Mouse (Mus musculus) hindbrain, embryonic 10.5 days (tissue): ENCODE data around the gene Tnip1. TPM values are rescaled to one million over a fixed set of nuclear protein-coding genes. Genes with fewer than 3 reads are reported as not detected.
A peak's percentile ranks its signal among the peaks of the same experiment; 100 is the strongest.

Source experiments
- DNase-seq: peaks from one replicate; pipeline ENCODE4 v3.0.0-alpha.2; 2017; ENCODE audit warnings: low spot score
- H3K27ac ChIP-seq: fragments of 300-500 bp; sonication (generic); 2 replicates; pipeline ENCODE4 v1.5.1; 2016; ENCODE audit warnings: mild to moderate bottlenecking, moderate library complexity
- H3K27me3 ChIP-seq: fragments of 300-500 bp; sonication (generic); 2 replicates; pipeline ENCODE4 v1.6.1; 2016; ENCODE audit warnings: mild to moderate bottlenecking; ENCODE audit not compliant: poor library complexity, insufficient read depth, severe bottlenecking
- H3K36me3 ChIP-seq: fragments of 300-500 bp; sonication (generic); 2 replicates; pipeline ENCODE4 v1.6.1; 2016; ENCODE audit warnings: mild to moderate bottlenecking, moderate library complexity
- H3K4me1 ChIP-seq: fragments of 300-500 bp; sonication (generic); replicated peaks from 2 replicates; pipeline ENCODE4 v1.6.1; 2016; ENCODE audit warnings: mild to moderate bottlenecking
- H3K4me3 ChIP-seq: fragments of 300-500 bp; sonication (generic); 2 replicates; pipeline ENCODE4 v1.5.1; 2016; ENCODE audit warnings: mild to moderate bottlenecking, moderate library complexity
- H3K9me3 ChIP-seq: fragments of 300-500 bp; sonication (generic); 2 replicates; pipeline ENCODE4 v1.6.1; 2016; ENCODE audit warnings: mild to moderate bottlenecking, moderate library complexity
- WGBS: fragments of 180-500 bp; shearing (Covaris S2); methylation state at CpG from one replicate; pipeline ENCODE4 v1.1.7; 2016; 5-methylcytosine and 5-hydroxymethylcytosine counted together
- polyA plus RNA-seq: library from polyadenylated mRNA; unstranded; fragments of >200 nt; fragmentation: Nextera tagmentation; extraction: Ambion mirVana; gene quantifications from 2 replicates; pipeline ENCODE4 v1.2.1, GENCODE M21; 2016

The Tnip1 gene
- 14.2 and 14.7 TPM in 2 replicates for polyA plus RNA-seq

GRCm38 (mm10) chr11:54962810-54963209 is at the start of gene Tnip1:
Gene Tnip1 (minus strand): TSS chr11:54962917.
- 32% methylated on average over 6 of the region's 6 CpGs for WGBS
- Histone ChIP-seq H3K36me3 (no peaks in the 10 kb centered on the region), H3K9me3 (no peaks in the 10 kb centered on the region), H3K27me3 (no peaks in the 10 kb centered on the region), H3K27ac (0 out of 2 replicates have a peak within 1 kb of the TSS, but pooled peaks have one; percentile 18), H3K4me3 (no peak within 1 kb of the TSS), H3K4me1 (peaks cover 16% of the 10 kb centered on the region; the same call in 1 of the 2 replicates)
- DNase-seq: no peak

- no peak overlapping the region for H3K27ac ChIP-seq
- no peak for DNase-seq
- H3K27me3 ChIP-seq: no peaks in the 10 kb centered on the region
- no peaks in the 10 kb centered on the region for H3K9me3 ChIP-seq
- peaks cover 53% of the 10 kb centered on the region for H3K36me3 ChIP-seq
- WGBS: 87% methylated on average over 3 of the region's 3 CpGs
- H3K4me3 ChIP-seq: no peak overlapping the region
- peaks cover 15% of the 10 kb centered on the region; the same call in 1 of the 2 replicates for H3K4me1 ChIP-seq
Observed at GRCm38 (mm10) chr11:55011440-55011839, 48.7 kb upstream of the Tnip1 start.

GRCm38 (mm10) chr11:55008230-55008629 is 45.5 kb upstream of the Tnip1 start:
- Histone ChIP-seq H3K27me3 (no peaks in the 10 kb centered on the region), H3K4me3 (no peak overlapping the region), H3K9me3 (no peaks in the 10 kb centered on the region), H3K36me3 (peaks cover 52% of the 10 kb centered on the region), H3K27ac (no peak overlapping the region), H3K4me1 (peaks cover 8% of the 10 kb centered on the region; the same call in 1 of the 2 replicates)
- 79% methylated on average over 6 of the region's 6 CpGs for WGBS
- no peak for DNase-seq

GRCm38 (mm10) chr11:55005684-55006083 is 43.0 kb upstream of the Tnip1 start:
- Histone ChIP-seq H3K36me3 (peaks cover 54% of the 10 kb centered on the region), H3K4me3 (no peak overlapping the region), H3K9me3 (peaks cover 4% of the 10 kb centered on the region; the same call in 1 of the 2 replicates), H3K27me3 (no peaks in the 10 kb centered on the region), H3K27ac (no peak overlapping the region), H3K4me1 (peaks cover 5% of the 10 kb centered on the region; the same call in 1 of the 2 replicates)
- 82% methylated on average over 5 of the region's 5 CpGs for WGBS
- no peak for DNase-seq

DNA sequence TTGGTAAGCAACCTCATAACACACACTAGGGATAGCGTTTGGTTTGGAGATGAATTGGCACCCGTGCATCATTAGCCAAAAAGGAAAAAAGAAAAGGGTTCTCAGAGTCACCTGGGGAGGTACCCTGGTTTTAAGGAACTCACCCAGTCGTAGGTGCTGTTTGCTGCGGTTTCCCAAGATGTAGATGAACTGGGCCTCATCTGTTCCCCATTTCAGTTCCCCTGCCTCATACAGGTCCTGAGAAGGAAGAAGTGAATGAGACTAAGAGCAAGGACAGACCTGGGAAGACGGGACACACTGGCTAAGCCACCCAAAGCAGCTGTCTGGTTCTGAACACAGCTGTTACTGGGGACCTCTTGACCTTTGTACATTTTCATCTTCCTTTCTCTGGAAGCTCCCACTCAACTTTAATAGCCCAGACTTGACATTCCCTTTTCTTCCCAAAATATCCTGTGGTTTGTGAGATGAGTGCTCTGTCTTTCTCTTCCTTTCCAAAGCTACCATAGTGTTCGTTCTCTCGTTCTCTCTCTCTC is 42.3 kb upstream of the Tnip1 start:
- peaks cover 54% of the 10 kb centered on the region for H3K36me3 ChIP-seq
- no peaks in the 10 kb centered on the region for H3K27me3 ChIP-seq
- 80% methylated on average over 7 of the region's 7 CpGs for WGBS

GRCm38 (mm10) chr11:54998708-54999107 is 36.0 kb upstream of the Tnip1 start:
- Histone ChIP-seq H3K27me3 (no peaks in the 10 kb centered on the region), H3K27ac (0 out of 2 replicates have a peak overlapping the region, but pooled peaks have one; percentile 30), H3K9me3 (peaks cover 4% of the 10 kb centered on the region; the same call in 1 of the 2 replicates), H3K36me3 (peaks cover 27% of the 10 kb centered on the region), H3K4me1 (peaks cover 3% of the 10 kb centered on the region), H3K4me3 (no peak overlapping the region)
- DNase-seq: no peak
- WGBS: 67% methylated on average over 2 of the region's 2 CpGs

More for the DNA sequence above, 42.3 kb upstream of the Tnip1 start:
- H3K27ac ChIP-seq: no peak overlapping the region
- no peak overlapping the region for H3K4me3 ChIP-seq
- DNase-seq: no peak
- H3K4me1 ChIP-seq: peaks cover 5% of the 10 kb centered on the region; the same call in 1 of the 2 replicates
- H3K9me3 ChIP-seq: peaks cover 4% of the 10 kb centered on the region; the same call in 1 of the 2 replicates

DNA sequence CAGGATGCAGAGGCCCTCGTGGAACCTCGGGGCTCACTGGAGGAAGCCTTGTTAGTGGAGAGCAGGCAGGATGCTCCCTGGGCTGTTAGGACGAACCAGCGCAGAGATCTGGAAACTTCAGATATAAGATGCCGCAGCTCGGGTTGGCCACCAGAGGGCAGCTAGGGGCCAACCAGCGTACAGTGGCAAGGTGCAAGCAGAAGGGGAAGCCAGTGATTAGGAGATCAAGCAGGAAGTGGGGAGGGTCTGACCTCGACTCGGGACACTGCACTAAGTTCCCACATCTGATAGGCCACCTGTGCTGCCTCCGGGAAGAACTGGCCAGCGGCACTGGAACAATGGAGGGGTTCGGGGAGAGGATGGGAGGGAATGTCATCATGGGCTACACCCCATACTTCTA is 35.6 kb upstream of the Tnip1 start:
- H3K27me3 ChIP-seq: no peaks in the 10 kb centered on the region
- H3K27ac ChIP-seq: 0 out of 2 replicates have a peak overlapping the region, but pooled peaks have one; percentile 30
- H3K4me1 ChIP-seq: peaks cover 3% of the 10 kb centered on the region
- H3K9me3 ChIP-seq: peaks cover 4% of the 10 kb centered on the region; the same call in 1 of the 2 replicates
- 8% methylated on average over 12 of the region's 12 CpGs for WGBS
- H3K4me3 ChIP-seq: no peak overlapping the region
- peak; percentile 72 for DNase-seq
- peaks cover 23% of the 10 kb centered on the region for H3K36me3 ChIP-seq

GRCm38 (mm10) chr11:54996176-54996575 is 33.5 kb upstream of the Tnip1 start:
- Histone ChIP-seq H3K27me3 (no peaks in the 10 kb centered on the region), H3K9me3 (peaks cover 4% of the 10 kb centered on the region; the same call in 1 of the 2 replicates), H3K4me3 (no peak overlapping the region), H3K36me3 (peaks cover 13% of the 10 kb centered on the region), H3K27ac (no peak overlapping the region), H3K4me1 (peaks cover 3% of the 10 kb centered on the region)
- DNase-seq: no peak
- 66% methylated on average over 7 of the region's 7 CpGs for WGBS

GRCm38 (mm10) chr11:54989920-54990319 is 27.2 kb upstream of the Tnip1 start:
- no peak overlapping the region for H3K4me3 ChIP-seq
- H3K36me3 ChIP-seq: peaks cover 6% of the 10 kb centered on the region; the same call in 1 of the 2 replicates
- H3K9me3 ChIP-seq: no peaks in the 10 kb centered on the region
- H3K27ac ChIP-seq: no peak overlapping the region
- H3K27me3 ChIP-seq: no peaks in the 10 kb centered on the region
- no peak for DNase-seq
- H3K4me1 ChIP-seq: no peaks in the 10 kb centered on the region

DNA sequence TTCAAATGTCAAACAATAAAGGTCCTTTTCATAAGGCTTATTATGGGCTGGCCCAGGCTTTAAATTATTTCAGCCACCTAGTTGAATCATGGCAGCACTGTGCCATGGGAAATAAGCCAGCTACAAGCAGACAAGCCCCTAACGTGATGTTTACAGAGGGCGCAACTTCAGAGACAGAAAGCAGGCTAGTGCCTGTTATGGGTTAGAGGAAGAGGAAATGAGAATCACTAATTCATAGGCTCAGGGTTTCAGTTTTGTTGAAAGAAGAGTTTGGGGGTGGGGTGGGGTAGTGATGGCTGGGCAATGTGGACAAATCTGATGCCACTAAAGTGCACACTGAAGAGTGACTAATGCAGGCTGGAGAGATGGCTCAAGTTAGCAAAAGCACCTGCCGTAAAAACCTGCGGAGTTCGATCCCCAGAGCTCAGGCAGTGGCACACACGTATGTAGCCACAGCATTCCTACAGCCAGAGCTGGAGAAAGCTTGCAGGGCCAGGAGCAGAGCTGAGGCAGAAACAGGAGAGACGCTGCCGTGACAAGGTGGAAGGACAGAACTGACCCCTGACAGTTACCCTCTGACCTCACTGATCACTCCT is 26.1 kb upstream of the Tnip1 start:
- H3K27me3 ChIP-seq: no peaks in the 10 kb centered on the region
- no peak overlapping the region for H3K4me3 ChIP-seq
- H3K36me3 ChIP-seq: peaks cover 6% of the 10 kb centered on the region; the same call in 1 of the 2 replicates
- no peaks in the 10 kb centered on the region for H3K4me1 ChIP-seq
- 78% methylated on average over 8 of the region's 8 CpGs for WGBS
- no peak for DNase-seq
- H3K27ac ChIP-seq: no peak overlapping the region
- no peaks in the 10 kb centered on the region for H3K9me3 ChIP-seq

- H3K4me1 ChIP-seq: no peaks in the 10 kb centered on the region
- peaks cover 6% of the 10 kb centered on the region; the same call in 1 of the 2 replicates for H3K36me3 ChIP-seq
- no peaks in the 10 kb centered on the region for H3K27me3 ChIP-seq
- no peak overlapping the region for H3K4me3 ChIP-seq
- DNase-seq: peak; percentile 42
- no peaks in the 10 kb centered on the region for H3K9me3 ChIP-seq
- WGBS: 81% methylated on average over 1 of the region's 1 CpGs
- H3K27ac ChIP-seq: no peak overlapping the region
Observed at GRCm38 (mm10) chr11:54987974-54988373, 25.3 kb upstream of the Tnip1 start.

- DNase-seq: no peak
- H3K36me3 ChIP-seq: peaks cover 26% of the 10 kb centered on the region
- no peaks in the 10 kb centered on the region for H3K9me3 ChIP-seq
- H3K27ac ChIP-seq: no peak overlapping the region
- WGBS: 76% methylated on average over 3 of the region's 3 CpGs
- H3K4me3 ChIP-seq: no peak overlapping the region
- H3K27me3 ChIP-seq: no peaks in the 10 kb centered on the region
- no peaks in the 10 kb centered on the region for H3K4me1 ChIP-seq
Observed at GRCm38 (mm10) chr11:54985086-54985485, 22.4 kb upstream of the Tnip1 start.

- WGBS: 62% methylated on average over 4 of the region's 4 CpGs
- DNase-seq: no peak
- no peak overlapping the region for H3K27ac ChIP-seq
- no peak overlapping the region for H3K4me3 ChIP-seq
- H3K4me1 ChIP-seq: no peaks in the 10 kb centered on the region
- no peaks in the 10 kb centered on the region for H3K9me3 ChIP-seq
- no peaks in the 10 kb centered on the region for H3K27me3 ChIP-seq
- H3K36me3 ChIP-seq: peaks cover 26% of the 10 kb centered on the region
Observed at GRCm38 (mm10) chr11:54984581-54984980, 21.9 kb upstream of the Tnip1 start.
